Mouse (Mus musculus) limb, embryonic 14.5 days (tissue): ENCODE results near the gene Twist2. TPM values are rescaled to one million over a fixed set of nuclear protein-coding genes. Genes with fewer than 3 reads are reported as not detected.

Experiments used
- ATAC-seq: fragments of 200-750 bp; cut with Nextera tagmentation; 2 replicates; pipeline ENCODE4 v1.8.0; 2017; ENCODE audit warnings: low read depth, moderate number of reproducible peaks, moderate TSS enrichment; ENCODE audit not compliant: low FRiP score
- DNase-seq: peaks from one replicate; pipeline ENCODE4 v3.0.0-alpha.2; 2015; ENCODE audit warnings: low spot score
- H3K27ac ChIP-seq: fragments of 300-500 bp; sonication (generic); replicated peaks from 2 replicates; pipeline ENCODE4 v1.5.1; 2014; ENCODE audit warnings: low read depth, mild to moderate bottlenecking, low read length, moderate library complexity, mixed read lengths
- H3K27me3 ChIP-seq: fragments of 300-500 bp; sonication (generic); 2 replicates; pipeline ENCODE4 v1.6.1; 2014; ENCODE audit warnings: low read length, mixed read lengths; ENCODE audit not compliant: control insufficient read depth, insufficient read depth
- H3K36me3 ChIP-seq: fragments of 300-500 bp; sonication (generic); 2 replicates; pipeline ENCODE4 v1.6.1; 2014; ENCODE audit warnings: mild to moderate bottlenecking, low read length, moderate library complexity, mixed read lengths; ENCODE audit not compliant: control insufficient read depth, insufficient read depth
- H3K4me1 ChIP-seq: fragments of 300-500 bp; sonication (generic); 2 replicates; pipeline ENCODE4 v1.6.1; 2014; ENCODE audit warnings: antibody characterized with exemption, low read length, mixed read lengths; ENCODE audit not compliant: control insufficient read depth, insufficient read depth
- H3K4me2 ChIP-seq: fragments of 300-500 bp; sonication (generic); replicated peaks from 2 replicates; pipeline ENCODE4 v1.6.1; 2014; ENCODE audit warnings: low read depth, mild to moderate bottlenecking, low read length, moderate library complexity; ENCODE audit not compliant: severe bottlenecking
- H3K4me3 ChIP-seq: fragments of 300-500 bp; sonication (generic); replicated peaks from 2 replicates; pipeline ENCODE4 v1.5.1; 2014; ENCODE audit warnings: low read length
- H3K9ac ChIP-seq: fragments of 300-500 bp; sonication (generic); 2 replicates; pipeline ENCODE4 v1.6.1; 2014; ENCODE audit warnings: mild to moderate bottlenecking, low read depth, low read length, moderate library complexity; ENCODE audit not compliant: severe bottlenecking
- H3K9me3 ChIP-seq: fragments of 300-500 bp; sonication (generic); 2 replicates; pipeline ENCODE4 v1.6.1; 2016; ENCODE audit warnings: low read length; ENCODE audit not compliant: control insufficient read depth
- POLR2A ChIP-seq: fragments of 200-500 bp; IDR thresholded peaks from 2 replicates; pipeline ENCODE4 v1.8.0; 2012; ENCODE audit warnings: inconsistent platforms, mild to moderate bottlenecking, moderate library complexity, borderline replicate concordance; ENCODE audit not compliant: insufficient read depth, insufficient read length; ENCODE audit errors: extremely low read depth
- WGBS: fragments of 180-500 bp; shearing (Covaris S2); extraction: QIAGEN DNeasy Blood & Tissue Kit; methylation state at CpG from one replicate; pipeline ENCODE4 v1.1.7; 2014; 5-methylcytosine and 5-hydroxymethylcytosine counted together
- polyA plus RNA-seq, 2 experiments: library from polyadenylated mRNA; depleted of rRNA in 1 of 2; stranded (reverse) in 1 of 2; unstranded in 1 of 2; fragments of >200 nt; fragmentation: Nextera tagmentation in 1 of 2; extraction: Ambion mirVana in 1 of 2; gene quantifications; 2 replicates each; pipeline versions ENCODE4 v1.2.1 to v1.2.3; 2012 to 2014

The Twist2 gene
- polyA plus RNA-seq (2012; rRNA removed), result 240 and 337 TPM in 2 replicates
- 80.8 and 81.8 TPM in 2 replicates for polyA plus RNA-seq (2014; fragmentation: Nextera tagmentation; extraction: Ambion mirVana)

DNA sequence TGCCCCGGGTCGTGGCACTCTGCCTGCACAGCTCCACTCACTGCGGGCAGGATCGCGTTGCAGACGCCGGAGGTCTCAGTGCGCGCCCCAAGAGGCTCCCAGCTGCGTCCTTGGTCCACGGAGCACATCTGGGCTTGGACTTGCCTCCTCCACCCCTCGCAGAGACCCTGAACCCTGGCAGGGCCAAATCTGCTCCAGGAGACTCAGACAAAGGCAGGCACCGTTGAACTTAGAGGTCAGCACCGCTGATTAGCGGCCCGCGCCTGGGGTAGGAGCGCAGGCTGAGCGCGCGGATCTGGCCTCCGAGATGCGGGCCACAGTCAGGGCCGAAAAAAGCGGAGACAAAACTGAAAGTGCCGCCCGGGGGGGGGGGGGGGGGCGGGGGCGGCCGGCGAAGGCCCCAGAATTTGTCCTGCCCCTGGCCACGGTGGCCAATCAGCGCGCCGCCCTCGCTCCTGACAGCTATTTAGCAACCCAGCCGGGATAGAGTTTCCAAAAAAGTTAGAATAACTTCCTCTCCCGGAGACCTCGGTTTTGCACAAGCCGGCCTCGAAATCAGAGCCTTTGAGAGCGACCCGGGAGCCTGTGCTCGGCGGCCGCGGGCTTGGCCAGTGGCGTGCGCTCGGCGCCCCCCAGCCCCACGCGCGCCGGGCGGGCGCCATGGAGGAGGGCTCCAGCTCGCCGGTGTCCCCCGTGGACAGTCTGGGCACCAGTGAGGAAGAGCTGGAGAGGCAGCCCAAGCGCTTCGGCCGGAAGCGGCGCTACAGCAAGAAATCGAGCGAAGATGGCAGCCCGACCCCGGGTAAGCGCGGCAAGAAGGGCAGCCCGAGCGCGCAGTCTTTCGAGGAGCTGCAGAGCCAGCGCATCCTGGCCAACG lies at the start of gene Twist2:
Gene Twist2, plus strand, starts transcription at position 495 of the 877 bp plus-strand sequence.
- Histone ChIP-seq H3K27ac (peak within 1 kb of the TSS; percentile 89), H3K4me3 (peak within 1 kb of the TSS; percentile 66), H3K9me3 (no peaks in the 10 kb centered on the region), H3K27me3 (peaks cover 24% of the 10 kb centered on the region; the same call in 1 of the 2 replicates), H3K4me1 (peaks cover 31% of the 10 kb centered on the region), H3K4me2 (peak within 1 kb of the TSS; percentile 91), H3K36me3 (no peaks in the 10 kb centered on the region), H3K9ac (peak within 1 kb of the TSS; percentile 79)
- DNase-seq, result peak; percentile 83
- ATAC-seq, result peak; percentile 82
- under 1% methylated on average over 62 of the region's 77 CpGs for WGBS
- peak; percentile 17; the same call in 1 of the 2 replicates for TF ChIP-seq POLR2A

DNA sequence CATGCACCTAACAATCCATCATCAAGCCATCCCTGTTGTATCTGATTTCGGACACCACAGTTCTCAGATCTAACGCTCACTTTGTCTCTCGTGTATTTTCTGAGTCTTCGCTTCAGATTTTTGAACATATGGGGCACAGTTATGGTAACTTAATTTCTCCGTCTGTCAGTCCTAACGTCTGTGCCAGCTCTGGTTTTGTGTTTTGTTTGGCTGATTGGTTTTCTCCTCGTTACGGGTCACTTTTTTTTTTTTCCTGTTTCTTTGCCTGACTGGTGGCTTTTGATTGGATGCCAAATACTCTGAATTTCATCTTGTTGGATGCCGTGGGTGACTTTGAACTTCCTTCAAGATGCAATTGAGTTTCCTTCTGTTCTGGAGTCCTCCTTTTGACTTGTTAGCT lies 48.3 kb upstream of the Twist2 start:
- Histone ChIP-seq H3K27ac (no peak overlapping the region), H3K4me2 (no peak overlapping the region), H3K4me1 (peaks cover 18% of the 10 kb centered on the region), H3K9ac (no peak overlapping the region), H3K36me3 (no peaks in the 10 kb centered on the region), H3K27me3 (no peaks in the 10 kb centered on the region), H3K4me3 (no peak overlapping the region), H3K9me3 (no peaks in the 10 kb centered on the region)
- 67% methylated on average over 9 of the region's 9 CpGs for WGBS
- DNase-seq, result no peak
- no peak for ATAC-seq
- no peak for TF ChIP-seq POLR2A

DNA sequence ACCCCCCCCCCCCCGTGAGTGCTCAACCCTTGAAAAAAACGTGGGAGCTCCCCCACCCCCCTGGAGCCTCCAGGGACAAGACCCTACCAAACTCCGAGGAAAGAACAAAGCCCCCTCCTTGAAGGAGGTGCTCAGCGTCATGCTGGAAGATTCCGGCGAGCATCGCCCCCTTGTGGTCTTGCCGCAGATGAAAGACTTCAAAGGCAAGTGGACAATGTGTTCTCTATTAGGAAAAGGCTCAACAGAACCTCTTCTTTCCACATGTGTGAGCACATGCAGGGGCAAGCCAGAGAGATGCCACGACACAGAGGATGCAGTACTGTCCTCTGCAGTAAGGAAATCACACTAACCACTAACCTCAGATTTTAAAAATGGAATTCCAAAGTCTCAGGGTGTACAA lies 46.2 kb upstream of the Twist2 start:
- no peak overlapping the region for H3K9ac ChIP-seq
- no peak for TF ChIP-seq POLR2A
- no peak overlapping the region for H3K27ac ChIP-seq

DNA sequence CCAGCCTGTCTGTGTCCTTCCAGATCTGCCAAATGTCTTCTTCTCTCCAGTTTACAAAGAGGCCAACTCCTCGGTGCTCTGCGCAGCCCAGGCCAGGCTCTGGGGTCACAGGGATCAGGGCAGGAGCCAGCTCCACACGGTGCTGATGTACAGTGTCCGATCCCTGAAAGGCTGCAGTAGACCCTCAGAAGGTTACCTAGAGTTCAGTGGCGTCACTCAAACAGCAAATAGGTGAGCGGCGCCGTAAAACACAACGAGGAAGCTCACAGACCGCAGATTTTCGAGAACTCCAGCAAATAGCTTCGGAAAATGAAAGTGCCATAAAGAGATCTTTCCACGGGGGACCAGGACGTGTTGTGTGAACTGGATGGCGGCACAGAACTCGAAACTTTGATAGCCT lies 44.0 kb upstream of the Twist2 start:
- no peaks in the 10 kb centered on the region for H3K36me3 ChIP-seq
- peak; percentile 54 for DNase-seq
- H3K9ac ChIP-seq, result peak overlapping the region; percentile 42
- H3K27ac ChIP-seq, result peak overlapping the region; percentile 65
- H3K9me3 ChIP-seq, result no peaks in the 10 kb centered on the region
- TF ChIP-seq POLR2A, result no peak
- WGBS, result 9% methylated on average over 16 of the region's 16 CpGs
- no peak for ATAC-seq
- H3K4me3 ChIP-seq, result peak overlapping the region; percentile 22
- H3K27me3 ChIP-seq, result no peaks in the 10 kb centered on the region
- peak overlapping the region; percentile 44 for H3K4me2 ChIP-seq
- H3K4me1 ChIP-seq, result peaks cover 49% of the 10 kb centered on the region

More for the DNA sequence above, 46.2 kb upstream of the Twist2 start:
- Histone ChIP-seq H3K36me3 (no peaks in the 10 kb centered on the region), H3K4me3 (no peak overlapping the region), H3K27me3 (no peaks in the 10 kb centered on the region), H3K4me1 (peaks cover 32% of the 10 kb centered on the region), H3K4me2 (peak overlapping the region; percentile 26; the same call in 1 of the 2 replicates), H3K9me3 (no peaks in the 10 kb centered on the region)
- under 1% methylated on average over 9 of the region's 9 CpGs for WGBS
- DNase-seq, result peak; percentile 83
- peak; percentile 83 for ATAC-seq

DNA sequence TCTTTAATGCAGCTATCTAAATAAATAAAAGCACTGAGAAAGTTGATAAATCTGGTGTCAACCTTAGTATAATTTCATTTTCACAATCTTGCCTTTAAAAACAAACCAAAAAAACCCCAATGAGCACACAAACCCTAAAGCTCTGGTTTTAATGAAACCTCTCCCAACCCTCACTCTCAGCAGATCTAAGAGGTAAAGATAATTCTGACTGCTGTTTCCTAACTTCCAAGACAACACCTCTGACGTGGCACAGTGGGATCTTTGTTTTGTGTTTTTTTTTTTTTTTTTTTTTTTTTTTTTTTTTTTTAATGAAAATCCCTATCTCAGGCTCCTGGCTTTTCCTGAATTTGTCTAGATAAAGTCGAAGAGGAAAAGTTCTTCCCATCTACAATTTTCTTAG lies 43.1 kb upstream of the Twist2 start:
- Histone ChIP-seq H3K36me3 (no peaks in the 10 kb centered on the region), H3K4me3 (no peak overlapping the region), H3K4me2 (peak overlapping the region; percentile 44; the same call in 1 of the 2 replicates), H3K9ac (no peak overlapping the region), H3K4me1 (peaks cover 56% of the 10 kb centered on the region), H3K27ac (no peak overlapping the region), H3K9me3 (no peaks in the 10 kb centered on the region), H3K27me3 (no peaks in the 10 kb centered on the region)
- no peak for ATAC-seq
- TF ChIP-seq POLR2A, result no peak
- 46% methylated on average over 2 of the region's 2 CpGs for WGBS
- DNase-seq, result no peak
